Mouse (Mus musculus): Measurements from ENCODE around the gene Tlk1. TPM values are rescaled to one million over a fixed set of nuclear protein-coding genes. Genes with fewer than 3 reads are reported as not detected.

The Tlk1 gene
- total RNA-seq, 2 experiments from 2014 or later = 82.5 to 85.0 TPM

DNA sequence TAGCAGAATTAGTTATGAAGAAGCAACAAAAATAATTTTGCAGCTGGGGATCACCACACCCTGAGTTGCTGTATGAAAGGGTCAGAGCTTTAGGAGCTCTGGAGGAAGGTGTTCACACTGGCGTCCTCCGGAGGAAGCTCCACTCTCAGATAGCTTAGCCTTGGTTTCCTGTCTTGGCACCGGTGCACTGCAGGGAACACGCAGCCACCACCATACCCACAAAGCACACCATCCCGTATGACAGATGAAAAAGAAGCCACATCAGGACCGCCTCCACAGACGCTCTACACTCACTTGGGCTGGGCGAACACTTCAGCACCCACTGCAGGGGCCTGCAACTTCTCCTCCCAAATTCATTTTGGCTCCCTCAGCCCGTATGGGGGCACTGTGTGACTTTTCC lies 124.0 kb downstream of the Tlk1 start:
- intact Hi-C loops (cut with DNase I) = no loop called here
- no peak for DNase-seq

DNA sequence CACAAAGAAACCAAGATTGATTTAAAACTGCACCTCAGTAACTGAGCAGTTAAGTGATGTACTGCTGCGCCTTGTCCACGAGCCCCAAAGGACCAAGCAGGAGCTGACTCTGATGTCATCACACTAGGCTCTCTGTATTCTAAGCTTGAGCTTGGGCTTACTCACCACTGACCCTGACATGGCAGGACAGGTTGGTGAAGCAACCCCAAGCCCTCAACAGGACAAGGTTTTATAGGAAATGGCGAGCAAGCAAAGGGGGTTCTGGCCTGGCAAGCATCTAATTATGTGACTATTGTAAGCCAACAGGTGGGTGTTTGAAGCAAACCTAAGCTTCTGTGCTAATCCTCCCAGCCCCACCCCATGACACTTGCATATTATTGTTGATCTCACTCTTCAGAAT lies 124.7 kb downstream of the Tlk1 start:
- no peak for DNase-seq
- intact Hi-C loops (cut with DNase I) = no loop called here

DNA sequence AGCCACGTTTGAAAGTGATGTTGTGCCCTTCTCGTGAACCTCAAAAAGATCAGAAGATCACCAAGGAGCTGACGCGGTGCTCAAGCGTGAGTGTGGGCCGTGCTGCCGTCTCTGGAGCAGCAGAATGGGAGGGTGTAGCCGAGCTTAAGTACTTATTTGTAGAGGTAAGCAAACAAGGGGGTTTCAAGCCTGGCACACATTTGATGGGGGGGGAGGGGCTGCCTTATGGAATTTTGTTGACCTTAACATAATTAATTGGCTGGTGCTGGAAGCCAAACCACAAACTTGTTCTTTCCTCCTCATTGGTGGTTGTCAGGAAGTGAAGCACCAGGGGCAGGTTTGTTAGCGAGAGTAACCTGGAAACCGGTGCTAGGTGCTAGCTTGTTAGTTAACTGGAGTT lies 129.8 kb downstream of the Tlk1 start:
- no peak for DNase-seq
- intact Hi-C loops (cut with DNase I) = no loop called here

DNA sequence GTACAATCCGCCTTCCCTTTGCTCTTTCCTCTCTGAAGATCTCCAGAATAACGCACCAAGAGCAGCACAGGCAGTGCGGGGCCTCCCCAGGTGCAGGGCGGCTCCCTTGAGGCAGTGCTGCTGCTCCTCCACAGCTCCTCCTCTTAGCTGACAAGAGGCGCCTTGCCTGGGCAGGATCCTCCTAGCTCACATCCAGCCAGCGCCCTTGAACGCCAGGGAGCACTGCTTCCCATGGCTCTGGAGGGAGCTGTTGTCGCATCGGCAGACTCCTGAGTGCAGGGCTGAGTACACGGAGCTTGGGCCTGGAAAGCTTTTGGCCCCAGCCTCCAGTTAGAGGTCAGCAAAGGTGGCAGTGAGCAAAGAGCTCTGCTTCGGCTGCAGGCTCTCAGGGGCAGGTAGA lies 135.3 kb downstream of the Tlk1 start:
- no peak for DNase-seq
- intact Hi-C loops (cut with DNase I) = no loop called here

DNA sequence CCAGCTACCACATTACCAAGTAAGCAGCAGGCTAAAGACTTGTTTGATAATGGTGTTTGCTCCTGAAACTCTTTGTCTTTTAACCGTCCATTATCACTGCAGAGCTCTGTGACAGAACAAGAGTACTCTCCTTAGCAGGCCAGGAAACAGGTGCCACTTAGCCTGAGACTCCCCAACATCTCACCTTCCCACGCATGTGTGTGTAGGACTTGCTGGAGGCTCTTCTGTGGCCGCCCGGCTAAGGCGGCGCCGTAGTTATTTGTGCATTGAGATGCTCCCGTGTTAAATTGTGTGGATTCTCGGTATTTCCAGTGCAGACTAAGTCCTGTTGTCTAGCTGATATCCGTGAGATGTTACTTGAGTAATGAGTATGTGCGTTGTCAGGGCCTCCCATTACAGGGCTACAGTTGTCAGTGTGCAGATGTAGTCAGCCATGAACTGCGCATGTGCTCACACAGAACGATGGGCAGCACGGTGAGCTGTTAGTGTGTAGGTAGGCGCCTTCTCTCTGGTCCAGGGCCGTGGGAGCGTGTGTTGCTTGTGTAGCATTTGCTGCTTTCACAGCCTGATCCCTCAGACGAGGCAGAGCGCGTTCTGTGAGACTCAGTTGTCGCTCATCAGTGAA lies 137.0 kb downstream of the Tlk1 start:
- intact Hi-C loops (cut with DNase I) = no loop called here
- DNase-seq = no peak

DNA sequence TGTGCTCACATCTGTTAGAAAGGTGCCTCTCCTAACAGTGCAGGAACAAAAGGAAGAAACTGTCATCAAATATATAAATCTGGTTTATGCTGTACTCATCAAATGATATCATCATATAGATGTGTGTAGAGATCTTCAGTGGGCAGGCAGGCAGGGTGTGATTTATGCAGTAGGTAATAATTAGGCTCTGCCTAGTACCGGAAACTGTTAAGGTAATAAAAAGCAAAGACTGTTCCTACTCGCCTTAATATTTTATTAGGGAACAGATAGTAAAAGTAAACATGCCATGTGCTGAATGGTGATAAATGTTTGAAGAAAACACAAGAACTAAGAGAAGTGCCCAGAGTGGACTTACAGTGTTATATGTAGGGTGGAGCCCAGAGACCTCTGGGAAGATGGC lies 143.2 kb downstream of the Tlk1 start:
- DNase-seq = no peak
- intact Hi-C loops (cut with DNase I) = no loop called here

DNA sequence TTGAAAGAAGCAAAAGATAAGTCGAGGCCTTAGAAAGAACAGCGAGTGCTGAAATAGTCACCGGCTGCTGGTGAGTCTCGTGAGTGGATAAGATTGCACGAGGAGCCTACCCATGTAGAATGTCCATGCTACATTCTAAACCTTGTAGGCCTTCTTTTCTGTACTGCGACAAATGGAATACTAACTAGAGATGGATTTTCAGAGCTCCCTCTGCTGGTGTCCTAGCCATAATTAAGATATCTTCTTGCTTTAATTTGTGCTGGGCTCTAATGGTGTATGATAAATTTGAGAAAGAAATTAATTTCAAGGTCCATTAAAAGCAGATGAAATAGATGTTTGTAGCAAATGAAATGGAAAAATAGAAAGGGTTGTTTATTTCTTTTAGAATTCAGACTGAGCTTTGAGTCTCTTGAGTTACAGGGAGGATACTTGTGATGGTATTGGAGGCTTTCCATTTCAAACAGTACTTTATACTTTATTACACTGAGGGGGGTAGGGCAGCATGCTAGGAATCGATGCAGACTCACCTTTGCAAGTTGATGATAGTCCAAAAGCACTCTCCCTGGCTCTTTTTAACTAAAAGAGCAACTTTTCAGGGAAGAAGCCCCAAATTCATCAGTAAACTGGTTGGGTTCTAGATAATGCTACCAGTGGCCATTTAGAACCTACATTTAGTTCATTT lies 151.9 kb downstream of the Tlk1 start:
- no peak for DNase-seq

DNA sequence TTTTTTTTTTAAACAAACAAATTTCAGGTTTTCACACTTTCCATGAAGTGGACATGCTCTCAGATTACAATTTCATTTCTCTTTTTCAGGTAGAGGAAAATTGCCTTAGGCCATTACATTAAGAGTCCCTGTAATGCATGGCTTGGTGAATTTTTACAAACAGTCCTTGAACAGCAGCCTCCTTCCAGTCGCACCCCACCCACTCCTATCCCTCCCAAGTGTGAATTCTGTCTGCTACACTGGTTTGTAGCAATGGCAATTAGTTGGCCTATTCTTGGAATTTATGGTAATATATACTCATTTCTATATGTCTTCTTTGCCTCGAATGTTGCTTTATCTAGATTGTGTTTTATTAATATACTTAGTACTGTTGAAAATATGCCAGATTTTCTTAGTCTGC lies 153.1 kb downstream of the Tlk1 start:
- DNase-seq = no peak
- intact Hi-C loops (cut with DNase I) = no loop called here

More for the DNA sequence above, 151.9 kb downstream of the Tlk1 start:
- intact Hi-C loops (cut with DNase I) = no loop called here

DNA sequence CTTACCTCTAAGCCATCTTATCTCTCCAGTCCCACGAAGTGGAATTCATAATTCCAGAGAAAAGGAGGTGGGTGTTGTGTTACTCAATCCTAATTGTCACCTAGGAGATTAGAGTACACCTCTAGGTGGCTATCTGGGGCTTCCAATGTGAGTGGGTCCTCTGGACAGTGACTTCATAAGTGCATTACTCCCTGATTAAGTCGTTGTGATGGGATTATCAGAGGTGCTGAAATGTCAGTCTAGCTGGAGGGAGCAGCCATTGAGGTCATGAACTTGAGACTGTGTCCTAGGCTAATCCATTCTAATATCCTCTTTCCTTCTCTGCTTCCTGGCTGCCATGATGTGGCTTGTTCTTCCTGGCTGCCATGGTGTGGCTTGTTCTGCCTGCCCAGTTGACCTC lies 155.6 kb downstream of the Tlk1 start:
- DNase-seq = no peak
- intact Hi-C loops (cut with DNase I) = loop anchor here (10.0 kb wide), 1 partner anchor 545 kb away; no protein-coding TSS in a partner anchor

DNA sequence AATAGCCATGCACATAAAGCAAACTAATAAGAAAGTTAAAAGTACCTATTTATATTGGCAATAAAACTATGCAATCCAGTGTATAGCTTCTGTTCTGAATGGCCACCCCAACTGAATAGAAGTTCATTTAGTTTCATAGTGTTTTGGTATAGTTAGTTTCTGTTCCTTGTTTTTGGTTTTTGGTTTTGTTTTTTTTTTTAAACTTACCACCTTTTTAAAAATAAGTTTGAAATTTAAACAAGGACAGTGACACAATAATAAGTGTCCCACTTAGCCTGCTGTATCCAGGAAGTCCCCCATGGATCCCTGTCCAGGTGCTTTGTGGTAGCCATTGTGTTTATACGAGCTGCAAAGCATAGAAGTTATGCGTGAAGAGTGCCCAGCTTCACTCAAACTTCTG lies 156.3 kb downstream of the Tlk1 start:
- intact Hi-C loops (cut with DNase I) = loop anchor here (10.0 kb wide), 1 partner anchor 544 kb away; no protein-coding TSS in a partner anchor

DNA sequence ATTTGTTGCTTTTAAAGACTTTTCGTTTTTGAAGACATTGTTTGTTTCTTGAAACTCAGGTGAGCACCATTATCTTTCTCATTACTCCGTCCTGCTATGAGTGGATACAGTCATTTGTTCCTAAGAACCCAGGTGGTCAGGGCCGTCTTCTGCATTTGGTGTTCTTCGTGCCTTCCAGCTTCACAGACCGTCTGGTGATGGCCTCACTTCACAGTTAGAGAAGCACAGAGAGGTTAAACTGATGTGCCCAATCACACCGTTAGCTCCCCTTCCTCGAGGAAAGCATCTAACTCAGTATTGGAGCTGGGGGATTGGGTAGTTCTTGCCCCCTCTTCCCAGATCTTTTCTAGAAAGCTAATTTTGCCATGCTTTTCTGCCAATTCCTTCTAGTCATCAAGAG lies 158.5 kb downstream of the Tlk1 start:
- intact Hi-C loops (cut with DNase I) = loop anchor here (10.0 kb wide), 1 partner anchor 542 kb away; no protein-coding TSS in a partner anchor
- DNase-seq = no peak

More for the DNA sequence above, 156.3 kb downstream of the Tlk1 start:
- DNase-seq = no peak

DNA sequence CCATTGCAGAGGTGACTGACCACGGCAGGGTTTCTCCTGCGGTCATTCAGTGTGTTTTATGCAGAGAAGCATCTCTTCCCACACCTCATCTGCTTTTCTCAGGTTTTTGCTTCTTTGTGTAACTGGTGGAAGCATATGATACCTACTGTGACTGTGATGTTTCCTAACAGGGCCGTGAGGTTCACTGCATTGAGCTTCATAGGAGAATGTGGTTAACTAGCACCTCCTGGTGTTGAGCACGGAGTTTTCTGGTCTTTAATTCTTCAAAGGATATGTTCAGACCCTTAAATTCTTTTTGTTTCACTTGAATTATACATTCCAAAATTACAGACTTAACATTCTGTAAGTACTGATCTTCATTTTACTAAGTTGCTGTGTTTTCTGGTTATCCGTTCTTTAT lies 161.8 kb downstream of the Tlk1 start:
- intact Hi-C loops (cut with DNase I) = loop anchor here (10.0 kb wide), 1 partner anchor 539 kb away; no protein-coding TSS in a partner anchor
- no peak for DNase-seq

Other genes with a start within 250 kb of the Tlk1 start
- 10 to 100 TPM; 97.4 to 98.8 TPM for gene Gorasp2, start 164.2 kb downstream of the Tlk1 start, total RNA-seq (2021)
- gene Gm26558, start 163.6 kb downstream of the Tlk1 start, total RNA-seq (2021) = 1 to 10 TPM; 1.4 to 1.7 TPM
- 10 to 100 TPM; 22.7 to 24.8 TPM for gene Dcaf17, start 229.6 kb upstream of the Tlk1 start, total RNA-seq (2021)
- gene Mettl8, start 229.9 kb upstream of the Tlk1 start, total RNA-seq (2021) = 10 to 100 TPM; 14.8 to 15.5 TPM

All from left cerebral cortex, postnatal 4 days (tissue).